Mouse (Mus musculus): ENCODE data around the gene Fnbp4.
"Not testable (repeated sequence)": the region's sequence is repeated elsewhere in the genome, so short reads cannot be mapped to it uniquely, and the experiment has no call there.

Gene Fnbp4

DNA sequence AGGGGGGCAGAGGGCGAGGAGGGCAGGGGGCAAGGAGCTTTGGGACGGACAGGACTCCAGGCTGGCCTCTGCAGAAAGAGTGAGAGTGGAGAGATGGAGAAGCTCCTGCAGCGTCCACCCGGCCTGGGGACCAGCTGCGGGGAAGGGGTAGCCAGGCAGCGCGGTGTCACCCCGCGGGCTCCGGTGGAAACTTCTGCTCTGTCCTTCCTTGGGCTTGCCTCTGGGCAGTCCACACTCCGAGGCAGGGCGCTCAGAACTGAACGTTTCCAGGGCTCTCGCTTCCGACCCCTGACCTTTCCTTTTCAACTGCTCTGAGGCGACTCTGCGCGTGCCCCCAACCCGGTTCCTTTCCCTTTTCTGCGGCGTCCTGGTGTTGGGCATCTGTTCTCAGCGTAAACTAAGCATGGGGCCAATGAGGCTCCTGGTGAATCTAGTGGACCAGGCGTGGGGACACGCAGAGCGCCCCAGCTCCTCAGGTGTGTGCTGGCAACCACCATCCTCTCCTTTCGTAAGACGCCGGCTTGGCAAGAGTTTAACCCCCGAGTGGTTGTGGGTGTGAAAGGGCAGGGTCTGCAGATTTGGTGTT, 37.8 kb downstream of the Fnbp4 start:
- DNase-seq (ENCODE audit: low read depth, low spot score), result no peak

DNA sequence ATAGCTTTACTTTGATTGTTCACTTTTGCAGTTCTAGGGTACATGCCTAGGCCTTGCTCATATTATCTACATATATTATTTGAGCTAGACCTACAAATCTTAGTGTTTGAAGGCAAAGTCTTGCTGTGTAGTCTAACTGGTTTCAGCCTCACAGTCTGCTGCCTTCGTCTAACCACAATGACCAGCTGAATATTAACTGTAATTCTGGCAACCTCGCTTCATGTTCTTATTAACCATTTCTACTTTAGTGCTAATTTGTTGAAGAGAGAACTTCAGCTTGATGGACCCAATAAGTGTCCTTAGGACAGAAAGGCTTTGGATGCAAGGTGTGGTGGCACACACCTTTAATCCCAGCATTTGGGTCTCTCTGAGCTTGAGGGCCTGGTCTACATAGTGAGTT, 43.0 kb downstream of the Fnbp4 start:
- no peak for DNase-seq (ENCODE audit: low read depth, low spot score)

DNA sequence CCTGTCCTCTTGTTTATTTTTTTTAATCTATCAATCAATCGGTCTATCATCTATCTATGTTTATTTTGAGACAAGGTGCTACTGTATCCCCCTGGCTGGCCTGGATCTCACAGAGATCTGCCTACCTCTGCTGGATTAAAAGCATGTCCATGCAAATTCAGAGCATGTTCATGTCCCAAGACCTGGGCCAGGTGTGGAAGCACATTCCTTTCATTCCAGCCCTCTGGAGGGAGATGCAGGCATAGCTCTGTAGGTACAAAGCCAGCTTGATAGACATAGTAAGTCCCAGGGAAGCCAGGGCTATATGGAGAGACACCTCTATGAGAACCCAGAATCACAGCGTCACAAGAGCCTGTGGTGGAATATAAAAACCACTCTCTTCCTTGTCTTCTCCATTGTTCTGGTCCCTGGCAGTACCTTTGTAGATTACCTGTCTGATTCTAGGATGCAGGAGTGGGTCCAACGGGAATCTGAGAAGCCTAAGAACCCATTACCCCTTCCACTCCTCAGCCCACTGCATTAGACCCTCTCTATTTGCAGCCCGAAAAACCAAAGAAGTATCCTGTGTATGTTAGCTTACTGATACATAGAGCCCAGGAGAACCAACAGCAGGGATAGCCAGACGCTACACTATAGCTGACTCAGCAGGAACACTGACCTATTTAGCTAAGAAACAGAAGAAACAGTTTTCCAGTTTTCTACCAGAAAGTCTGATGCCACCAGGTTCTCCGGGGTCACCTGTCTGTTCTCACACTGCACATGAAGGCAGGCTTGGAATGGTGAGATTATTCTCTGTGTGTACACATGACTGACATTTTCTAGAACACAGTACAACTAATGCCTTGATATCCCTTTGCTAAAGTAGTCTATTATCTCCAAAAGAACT, 63.3 kb downstream of the Fnbp4 start:
- DNase-seq (ENCODE audit: low read depth, low spot score), result no peak

DNA sequence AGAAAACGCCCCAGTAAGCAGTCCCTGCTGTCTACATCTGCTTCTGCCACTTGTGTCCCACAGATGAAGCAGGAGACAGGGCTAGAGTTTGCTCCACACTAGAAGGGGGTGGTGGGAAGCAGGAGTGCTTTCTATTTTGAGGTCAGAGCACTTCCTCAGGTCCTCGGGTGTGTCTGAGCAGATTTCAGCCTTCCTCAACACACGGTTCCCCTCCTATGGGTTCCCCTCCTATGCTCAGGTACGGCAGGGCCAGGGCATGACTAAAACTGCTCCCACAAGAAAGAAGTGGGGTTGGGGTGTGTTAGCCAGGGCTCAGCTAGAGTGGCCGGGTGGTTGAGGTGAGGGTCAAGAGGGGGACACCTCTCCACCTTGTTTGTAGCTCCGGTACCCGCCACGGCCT, 65.6 kb downstream of the Fnbp4 start:
- no peak for DNase-seq (ENCODE audit: low read depth, low spot score)

DNA sequence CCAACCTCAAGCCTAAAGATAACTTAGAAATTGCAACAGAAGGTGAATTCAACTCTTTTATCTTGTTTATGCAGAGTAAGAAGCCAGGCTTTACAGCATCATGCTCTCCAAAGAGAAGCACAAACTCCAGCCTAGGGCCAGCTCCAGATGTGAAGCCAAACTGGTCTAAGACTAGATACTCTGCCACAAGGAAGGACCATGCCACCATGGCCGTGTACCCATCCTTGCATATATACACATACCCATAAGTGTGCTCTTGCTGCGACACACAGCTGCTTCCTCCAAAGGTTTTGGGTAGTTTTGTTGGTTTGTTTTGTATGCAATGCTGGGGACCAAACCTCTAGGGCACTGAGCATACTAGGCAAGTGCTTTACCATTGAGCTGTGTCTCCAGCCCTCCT, 70.1 kb downstream of the Fnbp4 start:
- DNase-seq (ENCODE audit: low read depth, low spot score), result no peak

DNA sequence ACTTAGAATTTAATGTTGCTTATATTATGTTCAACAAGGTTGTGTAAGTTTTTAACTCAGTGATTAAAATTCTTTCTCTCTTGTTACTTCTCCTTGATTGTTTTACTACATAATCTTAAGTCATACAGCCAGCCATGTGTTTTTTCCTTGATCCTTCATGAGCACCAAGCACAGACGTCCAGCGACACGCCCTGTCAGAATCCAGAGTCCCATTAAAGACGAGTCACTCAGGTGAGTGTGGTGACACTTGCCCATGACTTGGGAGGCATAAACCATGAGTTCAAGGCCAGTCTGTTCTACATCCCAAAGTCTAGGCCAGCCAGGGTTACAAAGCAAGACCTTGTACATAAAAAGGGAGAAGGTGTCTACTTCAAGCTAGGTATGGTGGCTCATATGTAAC, 71.0 kb downstream of the Fnbp4 start:
- no peak for DNase-seq (ENCODE audit: low read depth, low spot score)

DNA sequence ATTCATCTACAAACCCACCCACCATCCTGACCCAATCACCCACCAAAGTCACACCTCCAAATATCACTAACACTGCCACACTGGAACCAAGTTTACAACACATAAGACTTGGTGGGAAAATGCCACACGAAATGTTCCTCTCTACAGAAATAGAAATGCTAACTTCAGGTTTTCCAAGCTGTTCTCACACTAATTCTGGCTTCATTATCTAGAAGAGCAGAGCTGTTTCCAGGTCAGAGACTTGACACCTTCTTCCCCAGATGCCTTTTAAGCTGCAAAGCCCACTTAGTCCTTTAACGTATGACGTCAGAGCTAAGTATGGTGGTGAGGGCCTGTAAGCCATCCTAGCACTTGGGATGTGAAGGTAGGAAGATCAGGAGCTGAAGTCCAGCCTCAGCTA, 73.5 kb downstream of the Fnbp4 start:
- no peak for DNase-seq (ENCODE audit: low read depth, low spot score)

DNA sequence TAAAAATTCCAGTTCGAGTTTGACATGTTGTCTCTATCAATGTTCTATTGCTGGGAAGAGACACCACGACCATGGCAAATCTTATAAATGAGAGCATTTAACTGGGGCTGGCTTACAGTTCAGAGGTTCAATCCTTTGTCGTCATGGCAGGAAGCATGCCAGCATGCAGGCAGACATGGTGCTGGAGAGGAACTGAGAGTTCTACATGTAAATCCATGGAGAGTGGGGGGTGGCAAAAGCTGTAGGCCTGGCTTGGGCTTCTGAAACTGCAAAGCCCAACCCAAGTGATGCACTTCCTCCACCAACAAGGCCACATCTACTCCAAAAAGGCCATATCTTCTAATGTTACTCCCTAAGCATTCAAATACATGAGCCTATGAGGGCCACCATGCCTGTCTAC, 75.7 kb downstream of the Fnbp4 start:
- DNase-seq (ENCODE audit: low read depth, low spot score), result no peak

DNA sequence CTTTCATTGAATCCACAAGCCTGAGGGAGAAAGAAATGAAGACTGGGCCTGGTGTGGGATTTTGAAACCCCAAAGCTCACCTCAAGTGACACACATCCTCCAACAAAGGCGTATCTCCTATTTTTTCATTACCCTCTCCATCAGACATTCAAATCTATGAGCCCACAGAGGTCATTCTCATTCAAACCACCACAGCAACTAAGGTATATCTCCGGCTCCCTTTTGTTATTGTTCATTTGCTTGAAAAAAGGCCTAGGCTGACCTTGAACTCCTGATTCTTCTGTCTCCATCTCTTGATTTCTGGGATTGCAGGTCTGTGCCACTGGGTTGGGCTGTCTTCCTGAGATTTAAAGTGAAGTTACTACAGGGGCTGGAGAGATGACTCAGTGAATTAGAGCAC, 77.8 kb downstream of the Fnbp4 start:
- DNase-seq (ENCODE audit: low read depth, low spot score), result no peak

DNA sequence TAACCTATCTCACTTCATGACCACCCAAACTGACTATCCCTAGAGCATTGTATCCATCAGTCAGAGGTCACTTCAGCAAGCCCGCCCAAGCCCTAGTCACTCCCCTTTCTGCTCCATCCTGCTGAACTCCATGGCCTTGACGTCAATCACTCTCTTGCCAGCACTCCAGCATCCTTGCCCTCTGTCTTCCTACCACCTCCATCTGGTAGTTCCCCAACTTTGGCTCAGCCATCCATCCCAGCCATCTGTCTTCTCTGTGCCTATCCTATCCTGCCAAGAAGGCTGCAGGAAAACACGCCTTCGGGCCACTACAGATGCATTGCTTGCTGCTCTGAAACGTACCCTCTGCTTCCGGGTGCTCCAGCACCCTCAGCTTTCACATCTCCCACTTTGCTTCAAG, 78.6 kb downstream of the Fnbp4 start:
- no peak for DNase-seq (ENCODE audit: low read depth, low spot score)

DNA sequence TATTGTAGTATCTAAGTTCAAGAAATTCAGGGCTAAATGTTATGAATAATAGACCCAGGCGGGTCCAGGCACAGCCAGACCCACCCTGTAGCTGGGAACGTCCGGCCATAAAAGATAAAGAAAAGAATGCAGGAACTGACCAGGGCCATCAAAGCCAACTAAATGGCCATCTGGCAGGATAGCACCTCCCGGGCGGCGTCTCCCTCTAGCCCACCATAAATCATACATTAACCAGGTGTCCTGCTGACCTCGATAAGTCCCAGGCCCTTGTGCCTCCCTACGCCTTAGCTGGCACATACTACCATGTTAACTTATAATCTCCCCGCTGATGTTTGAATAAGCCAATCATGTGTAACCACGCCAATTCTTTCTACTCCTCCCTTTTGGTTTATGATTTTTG, 79.4 kb downstream of the Fnbp4 start:
- not testable (repeated sequence) for DNase-seq (ENCODE audit: low read depth, low spot score)

DNA sequence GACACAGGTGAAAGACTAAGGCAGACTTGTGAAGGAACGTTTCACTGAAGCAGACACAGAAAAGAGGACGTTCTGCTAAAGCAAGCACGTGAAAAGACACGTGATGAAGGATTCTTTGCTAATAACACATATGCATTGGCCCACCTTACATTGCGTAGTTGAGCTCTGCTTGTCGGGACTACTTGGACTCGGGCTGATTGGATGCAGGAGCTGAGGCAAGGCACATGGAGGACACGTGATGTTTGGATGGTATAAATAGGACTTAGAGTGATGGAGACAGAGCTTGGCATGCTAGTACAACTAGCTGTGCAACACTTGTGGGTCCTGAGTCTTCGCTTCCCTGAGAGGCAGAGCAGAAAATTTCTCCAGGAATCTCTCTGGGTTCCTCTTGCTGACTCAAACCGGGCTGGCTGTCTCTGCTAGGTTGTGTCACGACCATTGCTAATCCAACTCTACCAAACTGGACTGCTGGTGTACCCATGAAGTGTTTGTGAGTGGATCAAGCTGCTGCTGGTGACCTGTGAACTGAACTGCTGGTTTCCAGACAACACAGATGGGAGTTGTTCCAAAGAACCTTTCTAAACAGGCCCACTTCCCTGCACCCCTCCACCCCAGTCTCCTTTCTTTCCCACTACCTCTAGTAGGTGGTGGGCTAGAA, 80.5 kb downstream of the Fnbp4 start:
- no peak for DNase-seq (ENCODE audit: low read depth, low spot score)

DNA sequence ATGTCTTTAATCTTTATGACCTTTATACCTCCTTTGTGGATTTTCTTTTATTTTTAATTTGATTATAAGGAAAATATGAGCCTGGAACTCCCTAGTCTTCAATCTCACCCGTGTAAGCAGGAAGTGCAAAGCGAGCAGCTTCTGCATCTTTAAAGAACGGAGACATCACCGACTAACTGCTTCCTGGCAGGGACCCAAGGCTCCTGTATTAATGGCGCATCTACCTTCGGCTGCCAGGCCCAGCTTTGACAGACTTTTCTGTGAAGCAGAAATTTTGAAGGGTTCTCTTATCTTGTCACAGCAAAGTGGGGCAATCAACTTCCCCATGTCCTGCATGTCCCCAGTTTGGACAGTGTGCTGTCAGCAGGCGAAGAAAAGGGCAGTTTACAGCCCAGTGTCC, 83.6 kb downstream of the Fnbp4 start:
- DNase-seq (ENCODE audit: low read depth, low spot score), result no peak

All from forelimb bud, embryonic 11.5 days (tissue).